Mouse (Mus musculus): ENCODE measurements around the gene Med26. TPM values are rescaled to one million over a fixed set of nuclear protein-coding genes. Genes with fewer than 3 reads are reported as not detected.

Med26 gene
- total RNA-seq, 1 experiment from 2014 or later = 12.4 TPM

Other genes with a start within 250 kb of the Med26 start
- 51.2 and 57.6 TPM in 2 replicates for gene Gm10282, start 243.0 kb downstream of the Med26 start, total RNA-seq (2017)
- gene Klf2, start 229.2 kb downstream of the Med26 start, total RNA-seq (2017) = 7.2 and 7.6 TPM in 2 replicates
- gene Eps15l1, start 126.8 kb downstream of the Med26 start, total RNA-seq (2017) = 36.2 and 39.1 TPM in 2 replicates
- gene Calr3, start 104.4 kb downstream of the Med26 start, total RNA-seq (2017) = 1.9 and 3.5 TPM in 2 replicates
- 4.0 and 7.7 TPM in 2 replicates for gene 1700030K09Rik, start 104.4 kb downstream of the Med26 start, total RNA-seq (2017)
- 15.4 and 19.0 TPM in 2 replicates for gene Cherp, start 73.0 kb downstream of the Med26 start, total RNA-seq (2017)
- 20.7 and 23.2 TPM in 2 replicates for gene Slc35e1, start 55.7 kb downstream of the Med26 start, total RNA-seq (2017)
- gene Smim7, start 22.8 kb upstream of the Med26 start, total RNA-seq (2017) = 57.2 and 60.7 TPM in 2 replicates
- 0.59 and 0.97 TPM in 2 replicates for gene Tmem38a, start 23.8 kb upstream of the Med26 start, total RNA-seq (2017)
- gene Nwd1, start 98.4 kb upstream of the Med26 start, total RNA-seq (2017) = 5.6 and 9.1 TPM in 2 replicates
- 90.0 and 103 TPM in 2 replicates for gene Sin3b, start 175.0 kb upstream of the Med26 start, total RNA-seq (2017)
- gene F2rl3, start 213.6 kb upstream of the Med26 start, total RNA-seq (2017) = 9.8 and 12.7 TPM in 2 replicates

Data from common myeloid progenitor, adult 5-6 weeks (primary cell).